Comparison of ENCODE assay signal across 9 mouse cellular contexts in the genomic region with DNA sequence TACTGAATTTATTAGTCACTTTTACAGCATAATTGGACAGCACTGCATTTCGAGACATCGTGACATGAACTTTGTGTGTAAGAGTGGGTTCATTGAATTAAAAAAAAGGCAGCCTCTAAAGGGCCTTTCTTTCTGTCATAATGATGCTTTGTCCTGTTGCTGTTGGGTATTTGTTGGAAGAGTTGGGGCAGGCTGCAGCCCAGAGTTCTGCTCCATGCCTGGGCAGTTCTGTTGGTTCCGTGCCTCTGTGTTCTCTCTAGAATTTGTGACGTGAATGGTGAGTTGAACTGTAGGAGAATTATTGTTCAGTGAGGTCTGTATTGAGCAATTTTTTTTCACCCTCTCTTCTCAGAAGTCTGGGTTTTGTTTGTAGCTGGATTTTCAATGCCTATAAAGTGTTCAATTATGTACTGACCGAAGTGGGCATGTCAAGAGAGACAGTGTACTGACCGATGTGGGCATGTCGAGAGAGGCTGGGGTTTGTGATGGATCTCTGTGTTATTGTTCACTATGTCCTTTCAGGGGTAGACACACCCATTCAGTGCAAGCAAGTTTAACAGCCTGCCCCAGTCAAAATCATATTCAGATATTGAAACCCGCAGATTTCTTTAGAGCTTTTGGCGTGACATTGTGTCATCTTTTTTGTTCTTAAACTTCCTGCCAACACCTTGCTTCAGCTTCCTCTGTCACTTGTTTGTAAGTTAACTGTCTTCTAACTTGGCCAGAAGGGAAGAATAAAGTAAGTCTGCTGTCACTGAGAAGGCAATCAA. TPM values are rescaled to one million over a fixed set of nuclear protein-coding genes. Genes with fewer than 3 reads are reported as not detected.
A peak's percentile ranks its signal among the peaks of the same experiment; 100 is the strongest.
DNase-seq lines count a peak whose midpoint lies in the region; ATAC-seq and TF ChIP-seq lines count a peak whose summit lies in the region.
"Had no signal": no experiment of that assay in that cellular context is flagged by ENCODE, and none has a peak within 500 bp of the region (broad histone marks: within the 10 kb centered on the region; RNA-seq: fewer than 3 reads in every experiment).

No protein-coding gene starts in this region.

- H3K27ac ChIP-seq in intestine, embryonic 16.5 days (ENCODE audit: low read length), result peak overlapping the region; percentile 46; the same call in 1 of the 2 replicates
- H3K27ac ChIP-seq in intestine, postnatal 0 days (ENCODE audit: low read depth, low read length), result no peak overlapping the region
- H3K27ac ChIP-seq in CH12.LX (ENCODE audit: insufficient read depth, low read depth), result peak overlapping the region; percentile 85
- H3K27ac ChIP-seq in cortical plate, adult 2 months (ENCODE audit: insufficient read depth, low read length), result peak overlapping the region; percentile 80; the same call in 1 of the 2 replicates

- peaks cover 3% of the 10 kb centered on the region; the same call in 1 of the 2 replicates for H3K36me3 ChIP-seq in intestine, embryonic 16.5 days (ENCODE audit: control insufficient read depth, insufficient read depth, low read length)
- 0 out of 2 replicates have a peak, but pooled peaks cover 7% of the 10 kb centered on the region for H3K36me3 ChIP-seq in intestine, postnatal 0 days (ENCODE audit: control insufficient read depth, insufficient read depth)
- H3K36me3 ChIP-seq in CH12.LX (replicated peaks in 1 of 2; ENCODE audit: control insufficient read depth in 1 of 2, insufficient read depth in 1 of 2, low read length in 1 of 2), result peaks cover 6 to 8% of the 10 kb centered on the region in 2 experiments

- TF ChIP-seq EP300 in CH12.LX (IDR thresholded peaks at IDR 0.05; ENCODE audit: low read length), result no peak

- H3K4me2 ChIP-seq in intestine, embryonic 16.5 days (ENCODE audit: low read depth, low read length), result no peak overlapping the region
- no peak overlapping the region for H3K4me2 ChIP-seq in intestine, postnatal 0 days (replicated peaks; ENCODE audit: low read depth)
- peak overlapping the region; percentile 72 for H3K4me2 ChIP-seq in CH12.LX (ENCODE audit: insufficient read depth, low read depth, poor library complexity, severe bottlenecking)

- H3K4me1 ChIP-seq in intestine, embryonic 16.5 days (ENCODE audit: control insufficient read depth, insufficient read depth, low read length), result peaks cover 19% of the 10 kb centered on the region
- peaks cover 8% of the 10 kb centered on the region; the same call in 1 of the 2 replicates for H3K4me1 ChIP-seq in intestine, postnatal 0 days (replicated peaks; ENCODE audit: control insufficient read depth, insufficient read depth, low read length)
- peaks cover 7 to 33% of the 10 kb centered on the region in 2 experiments for H3K4me1 ChIP-seq in CH12.LX (ENCODE audit: control insufficient read depth in 1 of 2, insufficient read depth in 2 of 2)
- H3K4me1 ChIP-seq in cortical plate, adult 2 months (ENCODE audit: control insufficient read depth, insufficient read depth, low read length), result peaks cover 5% of the 10 kb centered on the region

- no peaks in the 10 kb centered on the region for H3K27me3 ChIP-seq in intestine, embryonic 16.5 days (replicated peaks; ENCODE audit: control insufficient read depth, insufficient read depth, low read length)
- H3K27me3 ChIP-seq in intestine, postnatal 0 days (replicated peaks; ENCODE audit: control insufficient read depth, insufficient read depth, low read length), result no peaks in the 10 kb centered on the region
- no peaks in the 10 kb centered on the region for H3K27me3 ChIP-seq in CH12.LX (replicated peaks)

- no peak for TF ChIP-seq POLR2A in CH12.LX (IDR thresholded peaks at IDR 0.05; ENCODE audit: low read depth, low read length)
- TF ChIP-seq POLR2A in cortical plate, adult 2 months (IDR thresholded peaks at IDR 0.05; ENCODE audit: extremely low read depth, insufficient read depth, low read length), result no peak

- H3K9me3 ChIP-seq in intestine, embryonic 16.5 days (ENCODE audit: control insufficient read depth, low read length), result no peaks in the 10 kb centered on the region
- no peaks in the 10 kb centered on the region for H3K9me3 ChIP-seq in intestine, postnatal 0 days (ENCODE audit: control insufficient read depth)
- no peaks in the 10 kb centered on the region for H3K9me3 ChIP-seq in CH12.LX (replicated peaks; ENCODE audit: low read length)

- ATAC-seq in intestine, embryonic 16.5 days, result no peak
- ATAC-seq in intestine, postnatal 0 days, result no peak
- ATAC-seq in megakaryocyte, adult 5-6 weeks (ENCODE audit: poor library complexity, severe bottlenecking), result peak; percentile 41

- dilution Hi-C loops in CH12.LX (cut with MboI; ENCODE audit: extremely low pct_ligation_motif_present, extremely low pct_unique_long_range_greater_than_20kb, low sequenced_read_pairs), result no loop called here

- TF ChIP-seq RAD21 in CH12.LX (IDR thresholded peaks at IDR 0.05; ENCODE audit: low read depth, low read length), result no peak

- no peak for TF ChIP-seq CTCF in intestine, postnatal 0 days (IDR thresholded peaks at IDR 0.05; ENCODE audit: low read depth)
- no peak for TF ChIP-seq CTCF in CH12.LX (conservative IDR thresholded peaks at IDR 0.05 in 1 of 2, IDR thresholded peaks at IDR 0.05 in 1 of 2; ENCODE audit: low read depth in 2 of 2, low read length in 2 of 2)
- TF ChIP-seq CTCF in cortical plate, adult 2 months (IDR thresholded peaks at IDR 0.05; ENCODE audit: extremely low read depth, insufficient read depth, low read length), result no peak

- no peak overlapping the region for H3K4me3 ChIP-seq in intestine, embryonic 16.5 days (ENCODE audit: low read length)
- H3K4me3 ChIP-seq in intestine, postnatal 0 days (ENCODE audit: low read depth, low read length), result no peak overlapping the region
- H3K4me3 ChIP-seq in CH12.LX (replicated peaks in 1 of 3; ENCODE audit: low read depth in 2 of 3, low read length in 2 of 3, poor library complexity in 1 of 3), result peak overlapping the region; percentile 15 to 59 (median 25)
- H3K4me3 ChIP-seq in cortical plate, adult 2 months (ENCODE audit: insufficient read depth, low read length), result no peak overlapping the region

- DNase-seq in CH12.LX (ENCODE audit: extremely low read depth), result no peak
- DNase-seq in urinary bladder, postnatal 10 days (ENCODE audit: low spot score), result no peak
- DNase-seq in gastrocnemius, postnatal 10 days, result no peak
- no peak for DNase-seq in cerebellum, adult 9-10 months
- DNase-seq: cerebellum, postnatal 10 days had no signal

- H3K79me2 ChIP-seq in CH12.LX (replicated peaks; ENCODE audit: control insufficient read depth, extremely low read depth, insufficient read depth, poor library complexity, severe bottlenecking), result no peaks in the 10 kb centered on the region

- in situ Hi-C loops in CH12.LX (cut with MboI; ENCODE audit: low pct_ligation_motif_present, low pct_unique_long_range_greater_than_20kb, low sequenced_read_pairs), result no loop called here

- 69% methylated on average over 9 of the region's 9 CpGs for WGBS in intestine, embryonic 16.5 days
- WGBS in intestine, postnatal 0 days, result 58% methylated on average over 9 of the region's 9 CpGs

- H3K9ac ChIP-seq in intestine, embryonic 16.5 days (ENCODE audit: low read depth, low read length), result no peak overlapping the region
- no peak overlapping the region for H3K9ac ChIP-seq in intestine, postnatal 0 days (ENCODE audit: low read depth, low read length)
- H3K9ac ChIP-seq in CH12.LX (ENCODE audit: insufficient read depth, low read depth), result peak overlapping the region; percentile 85

TF ChIP-seq in CH12.LX, 34 proteins besides CTCF, POLR2A, EP300 and RAD21:
- TF ChIP-seq MXI1 (IDR thresholded peaks at IDR 0.05; ENCODE audit: low read depth, low read length) (0 out of 2 replicates have a peak, but pooled peaks have one; percentile 21), MEF2A (IDR thresholded peaks at IDR 0.05; ENCODE audit: borderline replicate concordance, low read depth, low read length) (no peak), BHLHE40 (IDR thresholded peaks at IDR 0.05; ENCODE audit: low read depth, low read length) (no peak), SIN3A (IDR thresholded peaks at IDR 0.05; ENCODE audit: low read length) (peak; percentile 28; the same call in 1 of the 2 replicates), PAX5 (IDR thresholded peaks at IDR 0.05; ENCODE audit: low read length) (no peak)

RNA-seq across cellular contexts. Expression of a gene that starts 54.7 kb away (rescaled TPM):
- 120 and 121 TPM in 2 replicates for polyA plus RNA-seq in intestine, embryonic 16.5 days (2015; fragmentation: Nextera tagmentation; extraction: Ambion mirVana)
- polyA plus RNA-seq in intestine, postnatal 0 days (2015; fragmentation: Nextera tagmentation; extraction: Ambion mirVana), result 46.8 and 50.9 TPM in 2 replicates
- 11.2 and 16.4 TPM in 2 replicates for total RNA-seq in CH12.LX (2012; rRNA removed)
- total RNA-seq in CH12.LX (2014; rRNA removed), result 16.3 and 16.9 TPM in 2 replicates
- 16.2 and 18.4 TPM in 2 replicates for polyA plus RNA-seq in CH12.LX (2012; ENCODE audit: insufficient read length, low read depth)
- 75.3 and 76.7 TPM in 2 replicates for polyA plus RNA-seq in cortical plate, adult 2 months (2012; rRNA removed)
- 235 and 240 TPM in 2 replicates for total RNA-seq in megakaryocyte, adult 5-6 weeks (2015)
- total RNA-seq in megakaryocyte, adult 5-6 weeks (2017), result 317 and 336 TPM in 2 replicates
- total RNA-seq in gastrocnemius, postnatal 10 days (2021), result 10 to 100 TPM; 61.3 to 68.6 TPM

Comparison
In these comparisons a context has a peak if more than half of its experiments do, and no peak if none do; other contexts are left out.
1. H3K4me3 ChIP-seq: peak in CH12.LX (3 of 3); none in intestine, embryonic 16.5 days (single experiment), intestine, postnatal 0 days (single experiment) and cortical plate, adult 2 months (single experiment).